Mouse (Mus musculus) layer of hippocampus, postnatal 36 days (tissue): Measurements from ENCODE around the gene Krtap24-1. TPM values are rescaled to one million over a fixed set of nuclear protein-coding genes. Genes with fewer than 3 reads are reported as not detected.

ENCODE experiments used
- DNase-seq, 2 experiments: peaks; one replicate each; pipeline ENCODE4 v3.0.0; 2022
- total RNA-seq, 2 experiments: library from RNA; stranded (reverse); gene quantifications; 2 replicates each; pipeline ENCODE4 v1.2.3; 2021

The Krtap24-1 gene
- total RNA-seq: not detected

DNA sequence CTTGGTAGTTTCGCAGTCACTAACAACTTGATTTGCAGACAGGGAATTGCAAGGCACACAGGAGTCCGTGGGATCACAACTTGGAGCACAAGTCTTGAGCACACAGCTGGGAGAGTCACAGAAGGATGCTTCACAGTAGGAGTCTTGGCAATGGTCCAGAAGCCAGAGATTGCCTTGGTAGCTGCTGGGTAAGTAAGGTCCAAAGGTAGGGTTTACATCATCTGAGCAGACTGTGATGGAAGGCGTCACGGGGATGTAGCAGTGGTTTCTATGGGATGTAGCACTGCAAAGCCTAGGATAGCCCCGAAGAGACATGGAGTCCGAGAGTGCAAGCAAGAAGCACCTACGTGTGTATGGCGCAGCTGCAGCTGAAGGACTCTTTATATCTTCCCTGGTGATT lies at the start of gene Krtap24-1:
Gene Krtap24-1, minus strand, starts transcription at position 358 of the 400 bp plus-strand sequence.
- no peak for DNase-seq

DNA sequence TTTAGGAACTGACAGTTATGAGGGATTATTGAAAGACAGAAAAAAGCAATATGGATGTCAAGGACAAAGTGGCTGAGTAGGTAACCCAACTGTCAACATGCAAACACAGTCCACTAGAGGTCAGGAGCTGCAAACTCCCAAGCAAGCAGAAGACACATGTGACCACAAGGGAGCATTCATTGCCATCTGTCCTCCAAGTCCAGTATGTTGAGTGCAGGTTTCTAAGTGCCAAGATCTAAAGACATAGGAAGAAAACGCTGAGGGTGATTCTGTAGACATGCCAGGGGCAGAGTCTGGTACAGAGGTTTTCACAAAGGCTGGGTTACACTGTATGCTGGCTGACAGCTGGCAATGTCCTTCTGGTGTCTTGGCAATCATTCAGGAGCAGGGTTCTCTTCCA lies 45.3 kb upstream of the Krtap24-1 start:
- DNase-seq: no peak

DNA sequence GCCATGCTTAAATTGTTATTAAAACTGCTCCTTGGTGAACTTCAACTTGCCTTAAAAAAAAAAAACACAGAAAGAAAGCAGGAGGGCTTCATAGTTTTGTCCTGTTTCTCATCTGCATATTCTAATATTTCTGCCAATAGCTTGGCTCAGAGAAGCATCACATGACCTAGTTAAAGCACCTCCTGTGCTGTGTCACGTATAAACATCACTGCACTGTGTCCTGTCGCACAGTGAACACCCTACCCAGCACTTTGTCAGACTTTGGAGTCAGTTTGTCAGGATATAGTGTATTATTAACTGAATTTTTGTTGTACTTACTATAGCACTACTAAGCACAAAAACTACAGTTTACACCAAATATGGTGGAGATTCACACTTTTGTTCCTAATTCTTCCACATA lies 39.9 kb upstream of the Krtap24-1 start:
- DNase-seq: no peak

DNA sequence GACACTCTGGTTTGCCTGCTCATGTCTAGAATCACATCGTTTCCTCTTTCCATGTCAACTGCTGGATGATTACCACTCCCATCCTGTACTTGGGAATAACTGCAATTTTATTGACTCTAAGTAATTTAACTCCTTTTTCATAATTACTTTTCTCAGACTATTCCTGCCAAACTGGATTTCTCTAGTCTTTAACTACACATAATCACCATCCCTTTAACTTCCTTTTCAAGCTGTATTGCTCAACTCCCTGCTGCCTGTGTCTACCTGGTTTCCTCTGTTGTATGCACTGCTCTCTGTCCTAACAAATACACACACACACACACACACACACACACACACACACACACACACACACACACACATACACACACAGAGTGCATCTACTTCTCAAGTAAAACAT lies 39.0 kb upstream of the Krtap24-1 start:
- DNase-seq: no peak

DNA sequence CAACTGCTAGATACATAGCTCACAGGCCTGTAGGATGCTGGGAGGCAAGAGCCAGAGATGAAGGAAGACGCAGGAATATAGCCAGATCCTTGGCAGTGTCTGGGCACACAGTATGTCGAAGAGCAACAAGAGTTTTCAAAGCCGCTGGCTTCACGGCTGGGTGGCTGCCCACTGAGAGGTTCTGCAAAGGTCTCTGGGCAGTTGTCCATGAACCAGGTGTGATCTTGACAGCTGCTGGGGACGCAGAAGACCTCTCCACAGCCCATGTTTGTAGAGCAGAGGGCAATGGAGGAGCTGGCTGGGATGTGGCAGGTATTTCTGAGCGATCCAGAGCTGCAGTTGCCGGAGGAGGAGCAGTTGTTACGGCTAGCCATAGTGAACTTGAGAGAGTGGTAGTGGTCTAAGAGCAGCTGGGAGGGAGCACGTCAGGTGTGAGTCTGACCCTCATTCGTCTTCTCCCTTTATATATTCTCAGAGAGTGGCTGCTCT lies 35.3 kb upstream of the Krtap24-1 start, which contains the start of gene Krtap26-1:
Gene Krtap26-1, minus strand, starts transcription at position 439 of the 489 bp plus-strand sequence.
- DNase-seq: no peak

DNA sequence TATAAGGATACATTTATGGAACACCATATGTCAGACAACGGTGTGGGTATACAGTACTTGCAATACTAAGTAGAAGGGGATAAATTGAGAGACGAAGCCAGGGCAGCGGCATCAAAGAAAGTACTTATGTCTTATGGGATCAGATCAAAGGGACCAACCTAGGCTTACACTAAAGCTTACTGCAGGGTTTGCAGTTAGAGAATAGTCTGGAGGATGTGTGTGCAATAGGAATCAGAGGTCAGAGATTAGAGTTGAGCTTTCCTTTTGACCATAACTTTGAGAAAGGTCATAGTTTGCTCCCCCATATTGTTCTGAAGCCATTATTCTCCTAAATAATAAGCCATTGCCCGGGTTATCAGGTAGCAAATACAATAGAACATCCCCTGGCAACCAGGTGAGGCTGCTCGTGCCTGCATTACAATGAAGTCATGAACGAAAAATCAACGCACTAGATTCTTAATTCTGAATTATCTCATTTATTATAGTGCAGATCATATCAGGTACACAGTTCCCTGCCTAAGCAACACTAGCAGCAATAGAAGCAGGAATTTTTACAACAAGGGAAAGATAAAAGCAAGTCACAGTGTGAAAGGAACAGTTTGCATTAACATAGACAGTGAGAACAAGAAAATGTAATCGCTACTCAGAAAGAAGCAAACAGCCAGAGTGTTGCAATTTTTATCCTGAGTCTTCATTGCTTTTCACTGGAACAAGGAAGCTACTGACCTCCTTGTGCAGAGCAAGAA lies 34.5 kb upstream of the Krtap24-1 start:
- DNase-seq: no peak

DNA sequence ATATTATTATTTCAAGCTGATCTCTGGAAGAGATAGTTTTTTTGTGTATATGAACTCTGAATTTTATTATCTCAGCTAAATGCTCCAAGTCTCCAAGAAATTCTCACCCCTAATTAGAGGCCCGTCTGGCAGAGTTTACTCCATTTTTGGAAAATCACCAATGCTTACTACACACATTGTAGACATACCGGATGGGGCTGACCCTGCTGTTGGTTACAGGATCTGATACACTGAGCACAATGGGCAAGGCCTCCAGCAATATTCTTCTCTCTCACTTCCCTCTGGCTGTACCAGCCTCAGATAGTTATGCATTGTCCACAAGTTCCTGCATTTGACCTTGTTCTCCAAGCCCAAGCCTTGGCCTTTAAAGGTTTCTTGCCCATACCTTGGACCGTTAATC lies 28.0 kb upstream of the Krtap24-1 start:
- DNase-seq: no peak

DNA sequence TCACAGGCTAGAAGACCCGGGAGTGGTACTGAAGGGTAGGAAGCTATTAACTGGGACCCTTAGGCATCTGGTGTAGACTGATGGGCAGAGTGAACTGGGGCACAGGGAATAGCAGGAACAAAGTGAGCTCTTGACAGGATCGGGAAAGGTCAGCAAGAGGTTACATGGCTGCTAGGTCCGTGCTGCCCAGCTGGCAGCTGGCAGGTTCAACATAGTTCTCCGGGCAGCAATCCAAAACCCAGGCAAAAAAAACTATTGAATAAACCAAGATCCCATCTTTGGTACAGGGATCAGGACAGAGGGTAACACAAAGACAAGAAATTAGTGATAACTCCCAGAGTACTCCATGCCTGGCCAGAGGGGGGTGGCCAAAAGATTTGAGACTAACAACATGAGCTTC lies 23.1 kb upstream of the Krtap24-1 start:
- DNase-seq: no peak

DNA sequence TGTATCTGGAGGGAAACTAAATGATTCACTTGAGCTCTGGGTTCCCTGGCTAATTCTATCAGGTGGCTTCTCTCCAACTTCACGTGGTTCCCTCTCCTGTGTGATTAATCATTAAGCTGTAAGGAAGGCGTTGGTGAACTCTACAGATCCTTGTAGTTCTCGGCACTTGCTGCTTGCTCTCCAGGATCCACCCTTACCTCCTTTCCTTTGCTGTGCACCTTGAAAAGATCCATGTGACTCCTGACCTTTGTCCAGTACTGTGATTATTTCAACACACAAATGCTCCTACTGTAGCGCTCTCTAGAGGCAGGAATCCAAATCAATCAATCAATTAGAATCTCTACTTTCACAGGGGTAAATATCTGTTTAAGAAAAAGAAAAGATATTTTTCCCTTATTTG lies 19.4 kb upstream of the Krtap24-1 start:
- DNase-seq: no peak

DNA sequence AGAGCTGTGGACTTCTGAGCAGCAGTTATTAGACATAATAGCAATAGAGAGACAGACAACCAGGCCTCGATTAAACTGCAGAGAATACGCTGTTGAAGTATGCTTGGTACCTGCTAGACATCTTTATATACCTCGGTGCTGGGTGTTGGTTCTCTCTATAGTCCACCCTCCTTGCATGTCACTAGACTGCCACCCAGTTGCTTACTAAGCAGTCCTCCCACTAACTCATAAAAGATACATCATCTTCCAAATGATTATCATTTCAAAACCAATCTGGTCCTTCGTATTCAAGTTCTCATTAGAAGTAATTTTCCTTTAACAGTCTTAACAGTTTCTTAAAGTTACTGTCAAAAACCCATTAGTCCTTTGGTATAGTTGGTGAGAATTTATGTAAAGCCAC lies 15.5 kb upstream of the Krtap24-1 start, which contains the start of gene 2310079G19Rik:
Gene 2310079G19Rik, minus strand, starts transcription at position 101 of the 400 bp plus-strand sequence.
- no peak for DNase-seq

DNA sequence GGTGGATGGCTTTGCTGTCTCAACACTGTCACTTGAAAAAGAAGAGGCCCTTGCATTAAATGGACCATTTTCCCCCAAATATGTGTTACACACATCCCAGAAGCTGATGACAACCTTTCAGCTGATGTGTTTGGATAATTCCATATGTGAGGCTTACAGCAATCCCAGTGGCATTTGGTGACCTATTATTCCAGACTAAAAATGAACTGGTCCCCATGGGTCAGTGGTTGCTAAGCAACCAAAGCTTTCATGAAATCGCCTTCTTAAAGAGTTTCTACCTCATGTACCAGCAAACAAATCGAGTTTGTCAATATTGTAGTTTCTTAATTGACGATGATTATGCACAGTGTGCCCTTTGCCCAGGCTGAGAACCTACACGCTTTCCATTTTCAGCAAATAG lies 633 bp upstream of the Krtap24-1 start:
- no peak for DNase-seq

DNA sequence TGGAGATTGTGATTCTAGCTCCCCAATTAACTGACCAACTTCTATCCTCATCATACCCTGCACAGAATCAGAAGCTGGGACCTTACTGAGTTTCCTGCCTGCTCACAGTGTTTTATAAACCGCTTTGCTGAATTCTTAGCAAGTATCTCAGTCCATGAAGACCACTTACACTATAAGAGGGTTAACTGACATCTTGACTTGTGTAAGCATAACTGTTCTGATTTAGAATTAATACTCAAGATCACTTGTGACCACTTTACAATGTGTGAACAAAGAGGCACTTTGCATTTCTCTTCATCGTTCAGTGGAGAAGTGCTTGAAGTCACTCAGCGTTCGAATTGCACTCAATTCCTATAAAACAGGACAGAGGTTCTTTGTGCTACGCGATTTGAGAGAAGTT lies 7.5 kb downstream of the Krtap24-1 start:
- no peak for DNase-seq

DNA sequence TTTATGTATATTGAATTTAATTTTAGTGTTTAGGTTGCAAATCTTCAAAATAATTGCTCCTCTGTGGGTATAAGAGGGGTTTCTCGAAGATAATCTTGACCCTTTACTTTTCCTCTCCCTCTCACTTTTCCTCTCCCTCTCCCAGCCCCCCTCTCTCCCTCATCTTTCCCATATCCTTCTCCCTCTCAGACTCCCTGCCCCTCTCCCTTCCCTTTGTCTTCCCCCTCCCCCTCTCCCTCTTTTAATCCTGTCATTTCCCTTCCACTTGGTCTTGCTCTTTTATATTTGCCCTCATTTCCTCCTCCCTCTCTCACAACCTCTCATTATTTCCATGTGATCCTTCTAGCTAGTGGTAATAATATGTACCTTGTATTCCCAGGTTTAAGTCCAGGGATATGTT lies 9.6 kb downstream of the Krtap24-1 start:
- no peak for DNase-seq

DNA sequence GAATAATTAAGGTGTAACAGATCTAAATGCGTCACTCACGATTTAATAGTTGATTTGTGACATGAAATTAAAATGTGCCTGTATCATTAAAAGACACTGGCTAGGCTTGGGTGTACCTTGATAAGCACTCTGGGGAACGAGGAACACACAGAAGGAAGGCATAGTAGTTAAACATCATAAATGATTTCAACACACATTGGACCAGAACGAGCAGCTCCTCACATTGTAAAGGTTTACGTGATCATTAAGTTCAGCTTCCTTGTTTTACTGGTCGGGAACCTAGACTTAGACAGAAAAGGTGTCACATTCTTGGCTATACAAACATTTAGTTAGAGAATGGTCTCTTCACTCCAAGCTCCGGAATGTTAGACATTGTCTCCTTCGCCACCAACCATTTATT lies 11.8 kb downstream of the Krtap24-1 start:
- no peak for DNase-seq

DNA sequence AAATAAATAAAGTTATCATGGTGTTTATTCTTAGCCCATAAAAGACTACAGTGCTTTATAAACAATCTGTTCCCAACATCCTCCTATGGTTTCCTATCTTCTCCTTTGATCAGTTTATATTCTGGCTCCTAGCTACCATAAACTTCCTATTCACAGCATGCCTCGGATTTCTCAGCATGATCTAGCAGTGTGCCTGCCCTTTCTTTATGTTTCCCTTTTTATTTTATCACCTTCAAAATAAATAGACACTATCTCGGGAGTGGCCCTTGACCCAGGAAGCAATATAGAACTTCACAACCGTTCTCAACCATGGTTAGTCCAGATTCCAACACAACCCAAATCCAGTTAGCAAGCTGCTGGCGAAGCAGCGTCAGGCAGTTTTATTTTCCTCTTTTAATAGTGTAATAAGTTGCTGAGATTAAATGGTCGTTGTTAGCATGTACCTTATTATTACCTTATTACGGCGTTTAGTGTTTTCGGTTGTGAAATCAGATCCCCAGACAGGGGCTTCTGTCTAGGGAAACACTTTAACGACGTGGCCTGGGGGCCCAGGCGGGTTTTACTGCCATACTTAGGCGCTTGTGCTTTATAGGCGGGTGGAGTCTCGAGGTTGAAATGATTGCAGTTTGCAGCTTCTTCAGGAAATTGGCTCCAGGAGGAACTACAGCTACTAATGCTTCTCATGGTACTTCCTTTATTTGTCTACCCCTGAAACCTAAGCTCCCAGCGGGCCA lies 12.4 kb downstream of the Krtap24-1 start:
- DNase-seq: no peak

DNA sequence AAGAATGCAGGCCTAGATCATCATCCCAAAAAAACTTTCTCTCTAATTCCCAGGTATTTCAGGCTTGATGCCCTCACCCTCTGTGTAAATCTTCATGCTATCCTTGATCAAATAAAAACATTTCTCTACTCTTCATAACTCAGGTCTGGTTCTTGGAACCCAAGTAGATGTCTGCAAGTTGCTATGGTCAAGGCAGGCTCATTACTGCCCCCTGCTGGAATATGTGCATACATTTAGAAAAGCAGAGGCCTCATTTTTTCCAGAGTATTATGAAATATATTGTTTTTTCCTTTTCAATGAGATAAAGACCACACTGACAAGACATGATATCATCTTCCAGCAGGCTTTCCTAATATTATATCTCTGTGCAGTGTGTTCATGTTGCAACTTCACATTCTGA lies 19.3 kb downstream of the Krtap24-1 start:
- DNase-seq: no peak

DNA sequence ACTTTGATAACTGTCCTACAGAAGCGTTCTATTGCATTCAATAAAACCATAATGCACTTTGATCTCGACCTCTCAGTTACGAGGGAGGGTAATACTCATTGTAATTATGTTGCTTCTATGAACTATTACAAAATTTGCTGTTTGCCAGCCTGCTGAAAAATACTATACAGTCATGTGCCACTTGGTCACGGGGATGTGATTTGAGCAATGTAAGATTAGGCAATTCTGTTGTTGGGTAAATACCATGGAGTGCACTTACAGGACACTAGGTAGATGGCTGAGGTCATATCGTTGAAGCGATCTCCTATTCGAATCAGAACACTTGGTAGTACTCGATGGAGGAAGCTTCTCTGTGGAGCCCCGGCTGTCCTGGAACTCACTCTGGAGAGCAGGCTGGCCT lies 28.7 kb downstream of the Krtap24-1 start:
- DNase-seq: no peak

DNA sequence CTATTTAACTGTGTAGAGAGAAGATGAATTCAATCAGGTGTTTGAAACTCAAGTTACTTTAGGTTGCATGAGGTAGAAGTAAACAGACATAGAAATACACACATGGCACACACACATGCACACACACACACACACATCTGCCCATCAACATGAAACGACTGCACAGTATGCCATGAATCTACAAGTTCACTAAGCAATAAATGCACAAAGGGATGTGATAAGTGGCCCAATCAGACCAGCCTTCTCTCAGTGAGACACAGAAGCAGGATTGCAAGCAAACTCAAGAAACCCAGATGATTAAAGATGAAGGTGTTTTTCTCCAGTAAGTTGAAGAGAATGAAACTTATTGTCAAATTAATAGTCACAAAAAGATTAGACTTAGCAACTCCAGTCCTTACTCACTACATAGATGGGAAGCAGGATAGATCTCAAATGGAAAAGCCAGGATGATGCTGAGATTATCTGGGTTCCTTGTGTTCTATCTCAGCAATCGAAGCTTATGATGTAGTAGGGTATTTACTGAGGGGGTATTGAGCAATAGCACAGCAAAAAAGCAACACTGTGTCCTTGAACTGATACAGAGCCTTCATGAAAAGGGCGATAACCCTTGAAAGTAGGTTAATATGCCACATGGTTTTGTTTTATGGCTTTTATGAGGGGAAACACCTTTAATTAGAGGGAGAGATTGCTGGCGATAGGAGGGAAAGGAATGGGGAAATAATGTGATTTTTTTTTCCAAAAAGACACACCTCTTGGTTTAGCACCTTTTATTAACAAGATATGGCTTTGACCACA lies 36.0 kb downstream of the Krtap24-1 start:
- DNase-seq: no peak

DNA sequence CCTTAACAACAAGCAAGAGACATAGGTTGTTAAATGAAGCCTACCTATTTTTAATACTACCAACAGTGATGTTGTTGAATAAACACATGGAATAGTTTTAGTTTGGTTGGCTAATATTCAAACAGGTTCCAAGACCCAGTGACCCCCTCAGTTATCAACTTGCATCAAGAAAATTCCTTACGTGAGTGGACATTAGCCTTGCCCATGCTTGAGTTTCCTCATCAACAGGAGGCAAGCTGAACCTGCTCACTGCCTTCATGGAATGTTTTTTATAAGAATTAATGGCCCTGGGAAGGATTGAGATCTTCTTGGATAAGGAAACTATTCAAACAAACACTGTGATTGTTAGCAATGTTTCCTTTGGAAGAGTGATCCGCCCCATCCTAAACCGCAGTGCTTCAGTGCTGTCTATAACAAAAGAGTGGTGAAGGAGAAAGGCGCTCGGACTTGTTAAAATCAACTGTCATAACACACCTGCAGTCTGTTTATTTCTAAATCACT lies 39.1 kb downstream of the Krtap24-1 start:
- DNase-seq: no peak

DNA sequence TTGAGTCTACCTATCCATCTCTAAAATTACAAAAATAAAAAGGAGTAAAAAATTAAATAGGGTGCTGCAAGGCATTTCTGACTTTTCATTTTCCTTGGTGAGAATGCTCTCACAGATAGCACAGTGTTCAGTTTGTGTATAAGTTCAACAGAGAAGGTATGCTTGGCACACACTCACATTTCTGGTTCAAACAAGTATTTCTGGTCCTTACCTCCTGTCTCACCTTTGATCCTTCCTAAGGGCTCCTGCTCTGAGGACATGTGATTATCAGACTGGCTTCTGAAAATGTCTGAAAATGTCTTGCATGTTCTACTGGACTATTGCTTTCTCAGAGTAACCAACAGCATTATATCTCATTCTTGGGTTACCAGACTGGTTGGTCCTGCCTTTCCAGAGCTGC lies 41.9 kb downstream of the Krtap24-1 start:
- DNase-seq: no peak

DNA sequence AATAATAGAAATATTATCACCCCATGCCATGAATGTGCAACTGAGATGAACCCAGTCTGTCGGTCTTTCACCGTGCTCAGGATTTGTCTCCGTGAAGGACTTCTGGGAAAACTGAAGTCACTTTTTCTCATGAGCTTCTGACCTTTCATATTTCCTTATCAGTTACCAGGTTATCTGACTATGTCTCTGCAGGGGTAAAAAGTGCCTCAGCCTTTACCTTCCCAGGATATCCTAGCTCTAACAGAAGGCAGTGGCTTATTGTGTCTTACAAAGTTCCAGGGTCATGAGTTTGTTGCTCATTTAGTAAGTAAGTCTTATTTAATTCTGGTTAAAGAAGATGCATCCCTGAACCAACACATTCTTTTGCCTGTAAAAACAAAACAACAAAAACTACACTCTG lies 42.3 kb downstream of the Krtap24-1 start:
- DNase-seq: no peak

DNA sequence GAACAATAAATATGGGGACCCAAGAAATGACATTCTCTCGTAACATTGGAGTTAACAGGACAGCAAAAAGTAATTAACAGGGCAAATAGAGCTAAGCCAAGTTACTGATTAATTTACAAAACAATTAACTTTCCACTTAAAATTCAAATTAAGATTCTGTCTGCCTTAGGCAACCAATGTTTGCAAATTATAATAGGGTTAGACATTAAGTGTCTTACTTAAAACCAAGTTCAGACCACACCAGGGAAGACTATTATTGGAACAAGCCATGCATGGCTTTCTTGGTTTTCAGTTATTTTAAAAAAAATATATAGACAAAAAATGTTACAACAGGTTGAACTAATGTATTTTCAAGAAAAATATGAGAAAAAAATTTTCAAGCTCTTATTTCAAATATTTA lies 43.0 kb downstream of the Krtap24-1 start:
- DNase-seq: no peak
